Mouse (Mus musculus) kidney, adult 18-20 months (tissue): ENCODE results near the gene Selenoh.
"Not testable (repeated sequence)": the region's sequence is repeated elsewhere in the genome, so short reads cannot be mapped to it uniquely, and the experiment has no call there.

Experiments
- DNase-seq: peaks from one replicate; pipeline ENCODE4 v3.0.0; 2021

Gene Selenoh

GRCm38 (mm10) chr2:84670569-84670933, at the start of gene Selenoh:
Gene Selenoh, minus strand, starts transcription at chr2:84670770.
- DNase-seq, result peak; percentile 74

DNA sequence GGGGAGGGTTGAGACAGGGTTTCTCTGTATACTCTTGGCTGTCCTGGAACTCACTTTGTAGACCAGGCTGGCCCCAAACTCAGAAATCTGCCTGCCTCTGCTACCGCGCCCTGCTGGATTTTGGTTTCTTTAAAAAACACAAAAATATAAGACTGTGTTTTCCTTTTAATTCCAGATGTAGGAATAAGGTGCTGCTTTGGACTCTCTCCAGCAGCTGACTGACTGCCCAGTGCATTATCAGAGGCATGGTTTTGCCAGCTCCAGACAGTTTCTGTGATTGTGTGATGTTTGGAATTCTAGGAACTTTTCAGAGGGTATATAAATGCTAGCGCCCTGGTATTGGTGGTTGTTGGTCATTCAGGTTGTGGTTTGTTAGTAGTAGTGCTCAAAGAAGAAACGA, 46.8 kb upstream of the Selenoh start:
- no peak for DNase-seq

DNA sequence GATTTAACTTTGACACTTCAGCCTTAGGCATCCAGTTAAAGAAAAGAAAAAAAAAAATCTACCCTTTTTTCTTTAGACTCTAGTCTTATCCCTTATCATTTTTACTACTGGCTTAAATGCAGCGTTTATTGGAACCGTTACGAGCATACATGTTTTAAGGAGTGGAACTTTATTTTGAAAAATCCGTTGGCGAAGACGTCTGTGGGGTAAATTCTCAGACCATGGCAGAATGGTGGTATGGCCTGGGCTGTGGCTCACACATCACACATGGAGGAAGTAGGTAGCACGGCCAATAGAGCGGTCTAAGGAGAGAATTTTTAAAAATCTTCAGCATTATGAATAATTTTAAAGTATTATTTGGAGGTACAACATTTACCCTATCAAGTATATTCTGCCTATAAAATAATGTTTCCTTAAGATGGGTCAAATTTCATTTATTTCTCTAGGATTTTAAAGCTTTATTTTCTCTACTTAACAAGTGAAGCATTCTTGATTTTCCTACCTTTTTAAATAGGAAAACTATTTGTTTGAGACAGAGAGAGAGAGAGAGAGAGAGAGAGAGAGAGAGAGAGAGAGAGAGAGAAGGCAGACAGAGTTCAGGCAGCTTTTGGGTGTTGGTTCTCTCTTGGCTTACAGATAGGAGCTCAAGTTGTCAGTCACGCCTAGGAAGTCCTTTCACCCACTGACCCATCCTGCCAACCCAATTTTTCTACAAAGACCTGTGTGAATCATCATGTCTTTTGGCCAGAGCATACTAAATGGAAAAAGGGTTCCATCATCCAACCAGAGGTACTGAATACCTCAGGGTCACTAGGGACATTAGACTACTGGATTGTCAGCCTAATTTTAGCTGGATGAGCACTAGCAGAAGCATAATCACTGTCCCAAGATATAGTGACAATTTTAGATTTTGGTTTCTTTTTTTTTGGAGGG, 46.1 kb upstream of the Selenoh start:
- DNase-seq, result no peak

DNA sequence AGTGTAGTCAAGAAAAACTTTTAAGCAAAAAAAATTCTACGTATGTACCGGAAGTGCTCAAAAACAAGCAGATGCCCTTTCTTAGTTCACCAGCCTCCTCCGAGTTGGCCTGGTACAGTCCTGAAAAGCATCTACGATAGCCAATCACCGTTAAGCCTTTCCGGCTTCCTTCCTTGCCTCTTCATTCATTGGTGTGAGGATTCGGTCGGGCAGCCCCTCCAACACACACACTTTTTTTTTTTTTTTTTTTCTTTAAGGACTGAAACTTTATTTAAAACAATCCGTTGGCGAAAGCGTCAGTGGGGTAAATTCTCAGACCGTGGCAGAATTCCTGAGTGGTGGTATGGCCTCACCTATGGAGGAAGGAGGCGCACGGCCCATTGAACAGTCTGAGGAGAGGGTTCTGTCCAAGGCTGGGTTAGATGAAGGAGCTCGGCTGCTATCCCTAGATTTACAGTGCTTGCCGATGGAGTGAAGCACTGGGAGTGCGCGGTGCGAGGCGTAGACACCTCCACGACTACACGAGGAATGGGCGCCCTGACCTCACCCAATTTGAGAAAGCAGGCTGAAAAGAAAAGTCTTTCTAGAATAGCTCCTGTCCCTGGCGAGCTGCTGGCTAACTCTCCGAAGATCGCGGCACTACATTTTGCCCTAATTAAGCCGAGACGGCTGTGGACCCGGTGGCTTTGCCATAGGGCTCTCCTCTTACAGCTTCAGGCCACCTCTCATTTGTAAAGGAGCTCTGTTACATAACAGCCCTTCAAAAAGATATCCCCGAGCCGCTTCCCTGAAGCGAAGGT, 45.2 kb upstream of the Selenoh start:
- DNase-seq, result peak; percentile 83

DNA sequence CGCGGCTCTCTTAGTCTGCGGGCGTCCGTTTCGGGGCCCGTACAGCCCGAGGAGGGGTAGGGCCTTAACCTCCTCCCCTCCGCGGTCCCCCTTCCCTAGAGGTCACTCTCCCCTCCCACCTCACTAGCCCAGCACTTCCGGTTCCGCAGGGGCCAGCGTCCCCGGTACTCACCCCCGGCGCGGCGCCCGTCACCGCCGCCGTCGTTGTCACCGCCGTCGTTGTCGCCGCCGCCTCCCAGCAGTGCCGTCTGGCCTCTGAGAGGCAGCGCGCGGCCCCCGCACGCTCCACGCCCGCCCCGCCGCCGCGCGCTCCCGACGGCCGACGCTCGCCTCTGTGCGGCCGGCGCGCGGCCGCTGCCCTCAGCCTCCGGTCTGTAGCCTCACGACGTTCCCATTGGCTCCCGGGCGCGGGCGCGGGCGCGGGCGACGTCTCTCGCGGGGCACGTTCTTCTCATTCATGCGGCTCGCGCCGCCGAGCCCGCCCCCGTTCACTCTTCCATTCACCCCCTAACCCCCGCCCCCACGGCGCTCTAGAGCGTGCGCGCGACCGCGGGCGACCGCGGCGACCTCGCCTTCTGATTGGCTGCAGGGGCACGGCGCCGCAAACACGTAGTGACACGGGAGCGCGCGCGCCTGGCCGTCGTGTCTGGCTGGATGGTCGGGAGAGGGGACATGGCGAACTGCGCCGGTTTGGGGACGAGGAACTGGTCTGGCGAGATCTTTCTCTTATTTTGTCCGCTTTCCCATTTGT, 44.4 kb upstream of the Selenoh start, which contains the start of gene Zdhhc5:
TSS of gene Zdhhc5 (minus strand) at position 370 of the 751 bp plus-strand sequence.
- peak; percentile 99 for DNase-seq

DNA sequence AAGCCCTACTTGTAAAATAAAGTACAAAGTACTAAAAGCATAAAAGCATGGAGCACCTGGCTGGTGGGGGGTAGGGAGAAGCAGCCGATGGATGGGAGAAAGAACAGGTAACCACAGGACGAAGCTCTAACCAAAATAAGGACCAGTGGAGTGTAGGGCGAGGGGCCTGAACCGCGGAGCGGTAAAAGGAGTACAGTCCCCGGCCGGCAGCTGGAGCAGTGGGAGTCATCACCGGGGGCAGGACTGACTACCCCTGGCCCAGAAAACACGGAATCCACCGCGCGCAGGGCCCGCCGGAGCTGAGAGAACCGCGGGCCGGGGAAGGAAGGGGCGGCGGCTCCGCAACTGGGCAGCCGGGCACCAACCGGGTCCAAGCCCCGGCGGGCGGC, 43.8 kb upstream of the Selenoh start:
- DNase-seq, result no peak

DNA sequence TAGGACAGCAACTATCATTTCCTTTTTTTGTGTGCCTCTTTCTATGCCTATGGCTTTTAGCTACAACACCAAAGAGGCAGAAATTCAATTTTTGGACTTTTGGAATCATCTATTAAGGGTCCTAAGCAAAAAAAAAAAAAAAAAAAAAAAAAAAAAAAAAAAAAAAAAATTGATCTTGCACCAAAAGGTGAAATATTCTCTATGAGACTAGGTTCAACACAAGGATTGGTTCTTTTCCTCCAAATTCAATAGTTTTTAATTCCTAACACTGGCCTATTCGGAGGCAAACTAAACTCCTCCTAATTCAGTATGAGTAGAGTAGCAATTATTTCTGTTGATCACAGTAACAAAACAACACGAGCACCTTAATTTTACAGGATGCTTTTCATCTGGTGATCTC, 41.3 kb upstream of the Selenoh start:
- DNase-seq, result no peak

GRCm38 (mm10) chr2:84707523-84707922, 37.0 kb upstream of the Selenoh start:
- no peak for DNase-seq

GRCm38 (mm10) chr2:84705295-84705694, 34.7 kb upstream of the Selenoh start:
- DNase-seq, result no peak

DNA sequence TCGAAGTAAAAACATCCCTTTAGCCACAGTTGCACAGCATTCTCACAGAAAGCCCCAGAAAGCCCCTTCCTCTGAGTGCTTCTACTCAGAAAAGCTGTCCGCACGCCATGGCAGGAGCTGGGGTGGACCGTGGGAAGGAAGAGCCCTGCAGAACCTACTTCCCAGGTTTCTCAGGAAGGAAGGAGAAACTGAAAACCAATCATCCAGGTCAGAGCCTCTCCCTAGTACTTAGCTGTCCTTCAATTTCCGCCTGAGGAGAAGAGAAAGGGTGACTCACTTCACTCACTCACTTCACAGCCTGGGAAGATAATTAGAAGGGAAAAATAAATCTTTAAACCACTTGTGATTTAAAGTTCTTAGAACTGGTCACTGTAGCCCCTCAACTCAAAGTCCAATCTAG, 33.8 kb upstream of the Selenoh start:
- DNase-seq, result no peak

- DNase-seq, result no peak
These were observed 32.9 kb upstream of the Selenoh start for GRCm38 (mm10) chr2:84703497-84703896.

- DNase-seq, result no peak
These were observed 24.6 kb upstream of the Selenoh start for GRCm38 (mm10) chr2:84695007-84695695.

DNA sequence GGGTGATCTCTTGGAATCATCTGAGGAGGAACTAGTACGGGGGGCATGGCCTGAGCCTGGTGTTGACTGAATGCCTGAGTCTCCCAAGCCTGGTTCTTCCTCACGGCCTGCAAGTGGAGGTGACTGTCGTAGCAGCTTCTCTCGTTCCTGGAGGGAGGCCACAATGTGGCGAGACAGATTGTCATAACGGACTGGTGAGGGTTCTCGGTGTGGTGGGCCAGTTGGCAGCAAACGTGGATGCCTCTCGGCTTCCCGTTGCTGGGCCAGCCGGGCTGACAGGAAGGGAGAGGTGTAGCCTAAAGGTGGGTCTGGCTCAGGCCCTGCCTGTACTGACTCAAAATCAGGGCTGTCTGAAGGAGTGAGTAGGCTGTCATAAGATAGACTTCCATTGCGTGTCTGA, 19.5 kb upstream of the Selenoh start:
- no peak for DNase-seq

DNA sequence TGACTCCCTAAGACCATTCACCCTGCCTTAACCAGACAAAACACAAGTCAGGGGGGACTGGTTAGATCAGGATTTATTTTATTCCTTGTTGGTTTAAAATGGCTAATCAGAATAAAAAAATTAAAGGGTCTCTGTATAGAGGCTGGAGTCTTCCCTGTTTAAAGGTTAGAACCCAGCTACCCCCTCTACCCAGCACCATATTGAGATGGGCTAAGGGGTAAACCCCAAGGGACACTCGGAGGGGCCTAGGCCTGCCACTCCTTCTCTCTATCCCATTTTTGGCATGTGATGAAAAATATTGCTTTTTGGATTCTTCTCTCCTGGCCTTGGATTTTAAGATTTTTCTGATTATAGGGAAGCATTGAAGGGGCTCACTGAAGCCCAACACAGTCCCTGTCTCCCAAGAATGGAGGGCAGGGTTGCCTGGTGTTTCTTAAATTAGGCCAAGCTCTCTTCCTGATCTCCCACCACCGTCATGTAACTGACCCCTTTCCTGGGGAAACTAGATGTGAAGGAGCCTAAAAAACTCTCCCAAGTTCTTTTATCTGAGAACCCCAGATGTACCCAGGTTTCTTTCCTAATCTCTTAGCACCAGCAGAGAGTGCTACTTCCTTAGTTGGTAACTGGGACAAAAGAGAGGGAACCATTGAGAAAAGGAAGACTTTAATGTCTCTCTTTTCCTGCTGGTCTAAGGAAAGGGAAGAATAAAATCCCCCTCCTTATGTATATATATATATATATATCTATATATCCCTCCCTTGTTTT, 17.7 kb upstream of the Selenoh start:
- no peak for DNase-seq

DNA sequence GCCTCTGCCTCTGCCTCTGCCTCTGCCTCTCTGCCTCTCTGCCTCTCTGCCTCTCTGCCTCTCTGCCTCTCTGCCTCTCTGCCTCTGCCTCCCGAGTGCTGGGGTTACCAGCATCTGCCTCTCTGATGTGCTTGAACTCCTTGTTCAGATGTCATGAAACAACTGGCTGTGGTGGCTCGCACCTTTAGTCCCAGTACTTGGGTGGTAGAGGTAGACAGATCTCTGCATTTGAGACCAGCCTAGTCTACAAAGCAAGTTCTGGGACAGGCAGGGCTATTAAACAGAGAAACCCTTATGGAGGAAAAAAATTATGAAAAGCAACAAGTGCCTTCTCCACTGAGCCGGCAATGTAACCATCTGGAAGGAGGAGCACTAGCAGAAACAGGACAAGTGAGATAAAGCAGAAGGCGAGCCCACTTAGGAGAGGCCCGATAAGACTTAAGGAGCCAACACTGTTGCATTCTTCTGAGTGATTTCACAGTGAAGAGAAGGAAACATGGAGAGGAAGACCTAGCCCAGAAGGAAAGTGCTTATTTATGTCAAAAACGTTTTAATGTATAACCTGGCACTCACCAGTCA, 12.1 kb upstream of the Selenoh start:
- no peak for DNase-seq

DNA sequence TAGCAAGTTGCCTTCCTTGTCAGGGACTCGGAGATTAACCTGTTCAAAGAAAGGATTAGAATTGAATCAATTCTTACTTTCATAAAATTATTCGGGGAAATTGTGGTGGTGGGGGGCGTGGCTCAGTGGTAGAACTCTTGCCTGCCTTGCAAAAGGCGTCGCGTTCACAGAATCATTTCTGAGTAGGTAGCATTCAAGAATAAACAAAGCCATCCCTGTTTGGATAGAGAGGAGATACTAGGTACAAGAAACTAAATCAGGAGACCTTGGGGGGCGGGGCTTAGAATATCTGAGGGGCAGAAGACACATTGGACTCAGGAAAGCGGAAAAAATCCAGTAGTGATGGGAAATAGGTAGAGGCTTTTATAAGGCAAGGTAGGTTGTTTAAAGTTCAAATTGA, 8.4 kb upstream of the Selenoh start, which contains the start of gene Tmx2:
TSS of gene Tmx2 (minus strand) at position 125 of the 400 bp plus-strand sequence.
- DNase-seq, result no peak

- peak; percentile 90 for DNase-seq
These were observed 7.7 kb upstream of the Selenoh start, which contains the start of the genes Gm28635 and Med19 for GRCm38 (mm10) chr2:84677968-84678880. Gene Gm28635, minus strand, starts transcription at chr2:84678041. Gene Med19, plus strand, starts transcription at chr2:84678402.

GRCm38 (mm10) chr2:84677270-84677967, 6.8 kb upstream of the Selenoh start:
- DNase-seq, result no peak

- not testable (repeated sequence) for DNase-seq
These were observed 965 bp upstream of the Selenoh start for GRCm38 (mm10) chr2:84671535-84671934.
